In genomic region chr10:39612633-39612988, GRCm38 (mm10) we compare ENCODE assay signal across 8 mouse cellular contexts. TPM values are rescaled to one million over a fixed set of nuclear protein-coding genes. Genes with fewer than 3 reads are reported as not detected.
DNase-seq lines count a peak whose midpoint lies in the region; ATAC-seq and TF ChIP-seq lines count a peak whose summit lies in the region.

Gene Traf3ip2, plus strand, starts transcription at chr10:39612934.

- H3K36me3 ChIP-seq in limb, embryonic 15.5 days: 0 out of 2 replicates have a peak, but pooled peaks cover 2% of the 10 kb centered on the region
- H3K36me3 ChIP-seq in stomach, postnatal 0 days (ENCODE audit: control insufficient read depth, insufficient read depth, low read length): no peaks in the 10 kb centered on the region

- H3K27ac ChIP-seq in gastrocnemius, adult 2 months: peak within 1 kb of the TSS; percentile 96
- H3K27ac ChIP-seq in limb, embryonic 15.5 days: peak within 1 kb of the TSS; percentile 94
- H3K27ac ChIP-seq in stomach, postnatal 0 days (replicated peaks): peak within 1 kb of the TSS; percentile 99

- intact Hi-C loops in gastrocnemius, adult 2 months (cut with DNase I): no loop called here

- peak within 1 kb of the TSS; percentile 17; the same call in 1 of the 2 replicates for H3K9ac ChIP-seq in limb, embryonic 15.5 days
- peak within 1 kb of the TSS; percentile 77 for H3K9ac ChIP-seq in stomach, postnatal 0 days (ENCODE audit: low read length)

- peaks cover 47% of the 10 kb centered on the region for H3K4me1 ChIP-seq in limb, embryonic 15.5 days
- peaks cover 5% of the 10 kb centered on the region for H3K4me1 ChIP-seq in stomach, postnatal 0 days (replicated peaks; ENCODE audit: control insufficient read depth, insufficient read depth)

- no peak for TF ChIP-seq EP300 in stomach, postnatal 0 days (optimal IDR thresholded peaks at IDR 0.05)

- 42% methylated on average over 4 of the region's 4 CpGs for WGBS in limb, embryonic 15.5 days
- 10% methylated on average over 4 of the region's 4 CpGs for WGBS in stomach, postnatal 0 days

- H3K4me2 ChIP-seq in limb, embryonic 15.5 days: peak within 1 kb of the TSS; percentile 54
- H3K4me2 ChIP-seq in stomach, postnatal 0 days (replicated peaks; ENCODE audit: low read depth): peak within 1 kb of the TSS; percentile 64

- DNase-seq in gastrocnemius, adult 2 months: no peak
- no peak for DNase-seq in gastrocnemius, adult 8-10 months (ENCODE audit: low spot score in 2 of 2)
- no peak for DNase-seq in urinary bladder, adult 2 months (ENCODE audit: low spot score)
- no peak for DNase-seq in urinary bladder, postnatal 36 days (ENCODE audit: low spot score in 2 of 2)
- DNase-seq in stomach, postnatal 0 days (ENCODE audit: low spot score): no peak
- DNase-seq in cerebellum, postnatal 14 days: no peak
- DNase-seq in spleen, postnatal 36 days (ENCODE audit: low spot score in 2 of 2): no peak

- no peak for ATAC-seq in limb, embryonic 15.5 days (ENCODE audit: insufficient number of reproducible peaks, low FRiP score, low TSS enrichment, low read depth)
- peak; percentile 7; the same call in 1 of the 2 replicates for ATAC-seq in stomach, postnatal 0 days (ENCODE audit: low FRiP score, low TSS enrichment)

- H3K4me3 ChIP-seq in gastrocnemius, adult 2 months: peak within 1 kb of the TSS; percentile 90
- peak within 1 kb of the TSS; percentile 41 for H3K4me3 ChIP-seq in limb, embryonic 15.5 days
- peak within 1 kb of the TSS; percentile 51 for H3K4me3 ChIP-seq in stomach, postnatal 0 days (ENCODE audit: low read depth, low read length)

- no peaks in the 10 kb centered on the region for H3K27me3 ChIP-seq in limb, embryonic 15.5 days
- no peaks in the 10 kb centered on the region for H3K27me3 ChIP-seq in stomach, postnatal 0 days (ENCODE audit: control insufficient read depth, insufficient read depth, low read length)

- no peaks in the 10 kb centered on the region for H3K9me3 ChIP-seq in limb, embryonic 15.5 days
- H3K9me3 ChIP-seq in stomach, postnatal 0 days (ENCODE audit: control insufficient read depth, low read length): no peaks in the 10 kb centered on the region

- TF ChIP-seq CTCF in gastrocnemius, adult 2 months (IDR thresholded peaks at IDR 0.05): no peak
- no peak for TF ChIP-seq CTCF in stomach, postnatal 0 days (IDR thresholded peaks at IDR 0.05; ENCODE audit: low read depth)

RNA-seq across cellular contexts. Expression of gene Traf3ip2, which starts in this region (rescaled TPM):
- total RNA-seq in gastrocnemius, adult 2 months (2021): 1 to 10 TPM; 5.5 to 9.0 TPM
- total RNA-seq in gastrocnemius, adult 8-10 months (2022): 1 to 10 TPM; 2.8 to 6.3 (median 4.4) TPM
- 43.9 and 49.0 TPM in 2 replicates for polyA plus RNA-seq in urinary bladder, adult 2 months (2012; rRNA removed)
- polyA plus RNA-seq in limb, embryonic 15.5 days (2015; fragmentation: Nextera tagmentation; extraction: Ambion mirVana): 14.9 and 15.5 TPM in 2 replicates
- 19.4 and 24.1 TPM in 2 replicates for polyA plus RNA-seq in stomach, postnatal 0 days (2015; fragmentation: Nextera tagmentation; extraction: Ambion mirVana)
